Mouse (Mus musculus): ENCODE results near the gene Gabpa.

- no peak for TF ChIP-seq POLR2A (IDR thresholded peaks at IDR 0.05; ENCODE audit: low read depth, low read length)
- peak; percentile 71; the same call in 1 of the 2 replicates for TF ChIP-seq CTCF (IDR thresholded peaks at IDR 0.05; ENCODE audit: borderline replicate concordance, insufficient read depth, low read length)
Measured at GRCm38 (mm10) chr16:84879146-84879545, 44.4 kb downstream of the Gabpa start.
